Mouse (Mus musculus) skeletal muscle tissue, adult 2 months (tissue): ENCODE results near the gene Fgfr4.

ENCODE experiments used
- DNase-seq: peaks from one replicate; pipeline ENCODE4 v3.0.0-alpha.2; 2012; ENCODE audit warnings: low read depth, low spot score

Fgfr4 gene

GRCm38 (mm10) chr13:55210193-55210970, 57.9 kb downstream of the Fgfr4 start:
- DNase-seq = no peak

GRCm38 (mm10) chr13:55210971-55211220, 58.5 kb downstream of the Fgfr4 start:
- peak; percentile 47 for DNase-seq

GRCm38 (mm10) chr13:55211221-55212010, 59.0 kb downstream of the Fgfr4 start:
- peak; percentile 94 for DNase-seq

GRCm38 (mm10) chr13:55212011-55212360, 59.5 kb downstream of the Fgfr4 start:
- DNase-seq = peak; percentile 36

- peak; percentile 35 for DNase-seq
Observed at GRCm38 (mm10) chr13:55212361-55213137, 60.1 kb downstream of the Fgfr4 start.

GRCm38 (mm10) chr13:55213138-55213806, 60.8 kb downstream of the Fgfr4 start:
- no peak for DNase-seq
